Mouse (Mus musculus): Measurements from ENCODE around the gene Lrp2. TPM values are rescaled to one million over a fixed set of nuclear protein-coding genes. Genes with fewer than 3 reads are reported as not detected.

Gene Lrp2
- total and polyA plus RNA-seq, 3 experiments, result 0.01 TPM; not detected in 2

- H3K27me3 ChIP-seq (ENCODE audit: control insufficient read depth in 1 of 2, insufficient read depth in 2 of 2, low read length in 2 of 2), result 0 out of 4 replicates have a peak, but pooled peaks cover 0 to 1% of the 10 kb centered on the region in 2 experiments
- peaks cover 0 to 4% of the 10 kb centered on the region in 2 experiments; a peak in 1 of 4 replicates for H3K36me3 ChIP-seq (ENCODE audit: control insufficient read depth in 1 of 2, insufficient read depth in 2 of 2, low read length in 2 of 2)
- peaks cover 0 to 3% of the 10 kb centered on the region in 2 experiments; a peak in 1 of 4 replicates for H3K4me1 ChIP-seq (ENCODE audit: control insufficient read depth in 1 of 2, insufficient read depth in 2 of 2, low read length in 2 of 2)
- TF ChIP-seq GABPA (IDR thresholded peaks at IDR 0.05; ENCODE audit: low read depth, low read length), result no peak
- peak in 1 of 3 experiments; percentile 19; a peak in 3 of 6 replicates for TF ChIP-seq CTCF (IDR thresholded peaks at IDR 0.05 in 2 of 3, conservative IDR thresholded peaks at IDR 0.05 in 1 of 3; ENCODE audit: control insufficient read depth in 1 of 3, insufficient read depth in 1 of 3, low read depth in 2 of 3, low read length in 3 of 3, poor library complexity in 1 of 3, severe bottlenecking in 1 of 3)
- H3K9ac ChIP-seq (ENCODE audit: control insufficient read depth, low read depth, low read length, poor library complexity, severe bottlenecking), result no peak overlapping the region
- H3K4me3 ChIP-seq (ENCODE audit: control insufficient read depth in 1 of 2, insufficient read depth in 1 of 2, low read depth in 2 of 2, low read length in 2 of 2), result no peak overlapping the region
- H3K27ac ChIP-seq (ENCODE audit: control insufficient read depth, low read depth, low read length), result no peak overlapping the region
- H3K79me2 ChIP-seq (ENCODE audit: control insufficient read depth, insufficient read depth, low read length, poor library complexity), result no peaks in the 10 kb centered on the region
- no peaks in the 10 kb centered on the region for H3K9me3 ChIP-seq (replicated peaks; ENCODE audit: insufficient read depth, low read length)
- no peak for DNase-seq (ENCODE audit: low read depth, low spot score)
Measured at GRCm38 (mm10) chr2:69520273-69520672, 65.6 kb downstream of the Lrp2 start.

- no peaks in the 10 kb centered on the region for H3K79me2 ChIP-seq (ENCODE audit: control insufficient read depth, insufficient read depth, low read length, poor library complexity)
- H3K27me3 ChIP-seq (ENCODE audit: control insufficient read depth in 1 of 2, insufficient read depth in 2 of 2, low read length in 2 of 2), result no peaks in the 10 kb centered on the region
- DNase-seq (ENCODE audit: low read depth, low spot score), result peak; percentile 59
- H3K9ac ChIP-seq (ENCODE audit: control insufficient read depth, low read depth, low read length, poor library complexity, severe bottlenecking), result no peak overlapping the region
- H3K4me1 ChIP-seq (ENCODE audit: control insufficient read depth in 1 of 2, insufficient read depth in 2 of 2, low read length in 2 of 2), result peaks cover 0 to 3% of the 10 kb centered on the region in 2 experiments; a peak in 1 of 4 replicates
- peaks cover 0 to 4% of the 10 kb centered on the region in 2 experiments; a peak in 1 of 4 replicates for H3K36me3 ChIP-seq (ENCODE audit: control insufficient read depth in 1 of 2, insufficient read depth in 2 of 2, low read length in 2 of 2)
- H3K9me3 ChIP-seq (replicated peaks; ENCODE audit: insufficient read depth, low read length), result no peaks in the 10 kb centered on the region
- H3K27ac ChIP-seq (ENCODE audit: control insufficient read depth, low read depth, low read length), result no peak overlapping the region
- H3K4me3 ChIP-seq (ENCODE audit: control insufficient read depth in 1 of 2, insufficient read depth in 1 of 2, low read depth in 2 of 2, low read length in 2 of 2), result no peak overlapping the region
- TF ChIP-seq MAX (IDR thresholded peaks at IDR 0.05; ENCODE audit: low read length) (0 out of 2 replicates have a peak, but pooled peaks have one; percentile 12), EP300 (IDR thresholded peaks at IDR 0.05; ENCODE audit: low read depth in 1 of 2, low read length in 2 of 2) (peak in 1 of 2 experiments; percentile 29; a peak in 1 of 4 replicates), E2F4 (IDR thresholded peaks at IDR 0.05; ENCODE audit: borderline replicate concordance, low read depth, low read length) (no peak), MYB (IDR thresholded peaks at IDR 0.05; ENCODE audit: low read depth, low read length) (peak; percentile 33; the same call in 1 of the 2 replicates), MXI1 (IDR thresholded peaks at IDR 0.05; ENCODE audit: low read depth, low read length) (no peak), GATA1 (IDR thresholded peaks at IDR 0.05; ENCODE audit: low read depth, low read length) (0 out of 2 replicates have a peak, but pooled peaks have one; percentile 18)
Measured at GRCm38 (mm10) chr2:69518307-69518706, 67.6 kb downstream of the Lrp2 start.

- Histone ChIP-seq H3K9me3 (replicated peaks; ENCODE audit: insufficient read depth, low read length) (no peaks in the 10 kb centered on the region), H3K79me2 (ENCODE audit: control insufficient read depth, insufficient read depth, low read length, poor library complexity) (no peaks in the 10 kb centered on the region; the same call in 1 of the 2 replicates), H3K9ac (ENCODE audit: control insufficient read depth, low read depth, low read length, poor library complexity, severe bottlenecking) (no peak overlapping the region), H3K27me3 (ENCODE audit: control insufficient read depth in 1 of 2, insufficient read depth in 2 of 2, low read length in 2 of 2) (no peaks in the 10 kb centered on the region), H3K4me1 (ENCODE audit: control insufficient read depth in 1 of 2, insufficient read depth in 2 of 2, low read length in 2 of 2) (no peaks in the 10 kb centered on the region), H3K36me3 (ENCODE audit: control insufficient read depth in 1 of 2, insufficient read depth in 2 of 2, low read length in 2 of 2) (no peaks in the 10 kb centered on the region), H3K4me3 (ENCODE audit: control insufficient read depth in 1 of 2, insufficient read depth in 1 of 2, low read depth in 2 of 2, low read length in 2 of 2) (no peak overlapping the region), H3K27ac (ENCODE audit: control insufficient read depth, low read depth, low read length) (no peak overlapping the region)
- no peak for DNase-seq (ENCODE audit: low read depth, low spot score)
- no peak for TF ChIP-seq SMC3 (IDR thresholded peaks at IDR 0.05; ENCODE audit: low read depth, low read length)
- TF ChIP-seq MYB (IDR thresholded peaks at IDR 0.05; ENCODE audit: low read depth, low read length), result no peak
- TF ChIP-seq MAZ (IDR thresholded peaks at IDR 0.05; ENCODE audit: low read depth, low read length), result no peak
- no peak for TF ChIP-seq MAFK (IDR thresholded peaks at IDR 0.05; ENCODE audit: borderline replicate concordance, low read depth, low read length)
- TF ChIP-seq KAT2A (conservative IDR thresholded peaks at IDR 0.05; ENCODE audit: low read depth, low read length), result no peak
- TF ChIP-seq USF1 (IDR thresholded peaks at IDR 0.05; ENCODE audit: low read depth, low read length), result no peak
- no peak for TF ChIP-seq ZKSCAN1 (IDR thresholded peaks at IDR 0.05; ENCODE audit: low read depth, low read length)
- no peak for TF ChIP-seq GABPA (IDR thresholded peaks at IDR 0.05; ENCODE audit: low read depth, low read length)
- TF ChIP-seq POLR2A (IDR thresholded peaks at IDR 0.05; ENCODE audit: control insufficient read depth in 1 of 2, insufficient read depth in 1 of 2, low read depth in 1 of 2, low read length in 2 of 2, poor library complexity in 1 of 2), result no peak
- TF ChIP-seq SIN3A (IDR thresholded peaks at IDR 0.05; ENCODE audit: low read length), result no peak
- TF ChIP-seq RCOR1 (IDR thresholded peaks at IDR 0.05; ENCODE audit: low read depth, low read length), result no peak
Measured at GRCm38 (mm10) chr2:69511766-69512165, 74.1 kb downstream of the Lrp2 start.

All from MEL (cell line).